Mouse (Mus musculus) midbrain, embryonic 14.5 days (tissue): ENCODE results near the gene Zdhhc11. TPM values are rescaled to one million over a fixed set of nuclear protein-coding genes. Genes with fewer than 3 reads are reported as not detected.

ENCODE experiments used
- ATAC-seq: fragments of 200-750 bp; cut with Nextera tagmentation; 2 replicates; pipeline ENCODE4 v1.8.0; 2017; ENCODE audit warnings: moderate number of reproducible peaks, moderate library complexity; ENCODE audit not compliant: low FRiP score, low TSS enrichment
- DNase-seq: peaks from one replicate; pipeline ENCODE4 v3.0.0-alpha.2; 2015
- H3K27ac ChIP-seq: fragments of 300-500 bp; sonication (generic); replicated peaks from 2 replicates; pipeline ENCODE4 v1.5.1; 2014; ENCODE audit warnings: mild to moderate bottlenecking, low read depth, low read length, moderate library complexity
- H3K27me3 ChIP-seq: fragments of 300-500 bp; sonication (generic); 2 replicates; pipeline ENCODE4 v1.6.1; 2014; ENCODE audit warnings: low read length, control low read depth, mixed read lengths; ENCODE audit not compliant: control insufficient read depth, insufficient read depth
- H3K36me3 ChIP-seq: fragments of 300-500 bp; sonication (generic); 2 replicates; pipeline ENCODE4 v1.6.1; 2014; ENCODE audit warnings: low read length, control low read depth; ENCODE audit not compliant: control insufficient read depth, insufficient read depth
- H3K4me1 ChIP-seq: fragments of 300-500 bp; sonication (generic); 2 replicates; pipeline ENCODE4 v1.6.1; 2014; ENCODE audit warnings: mild to moderate bottlenecking, antibody characterized with exemption, low read length, control low read depth; ENCODE audit not compliant: control insufficient read depth, insufficient read depth
- H3K4me2 ChIP-seq: fragments of 300-500 bp; sonication (generic); 2 replicates; pipeline ENCODE4 v1.6.1; 2014; ENCODE audit warnings: mild to moderate bottlenecking, low read length, moderate library complexity
- H3K4me3 ChIP-seq: fragments of 300-500 bp; sonication (generic); replicated peaks from 2 replicates; pipeline ENCODE4 v1.5.1; 2014; ENCODE audit warnings: low read depth, low read length
- H3K9ac ChIP-seq: fragments of 300-500 bp; sonication (generic); replicated peaks from 2 replicates; pipeline ENCODE4 v1.6.1; 2014; ENCODE audit warnings: mild to moderate bottlenecking, low read length, moderate library complexity
- H3K9me3 ChIP-seq: fragments of 300-500 bp; sonication (generic); 2 replicates; pipeline ENCODE4 v1.6.1; 2016; ENCODE audit warnings: low read length, control low read depth, mixed read lengths; ENCODE audit not compliant: control insufficient read depth
- WGBS: fragments of 180-500 bp; shearing (Covaris S2); extraction: QIAGEN DNeasy Blood & Tissue Kit; methylation state at CpG from one replicate; pipeline ENCODE4 v1.1.7; 2014; 5-methylcytosine and 5-hydroxymethylcytosine counted together
- microRNA-seq: library from miRNA; unstranded; fragments of <30 nt; microRNA quantifications from one replicate; pipeline ENCODE4, GENCODE M21; 2016
- polyA plus RNA-seq: library from polyadenylated mRNA; unstranded; fragments of >200 nt; fragmentation: Nextera tagmentation; extraction: Ambion mirVana; gene quantifications from 2 replicates; pipeline ENCODE4 v1.2.1, GENCODE M21; 2014

Zdhhc11 gene
- polyA plus RNA-seq, 1 experiment from 2014 or later: not detected

- Histone ChIP-seq H3K9ac (no peak overlapping the region), H3K4me2 (no peak overlapping the region), H3K27ac (no peak overlapping the region), H3K4me3 (no peak overlapping the region), H3K4me1 (no peaks in the 10 kb centered on the region), H3K9me3 (no peaks in the 10 kb centered on the region), H3K27me3 (no peaks in the 10 kb centered on the region), H3K36me3 (peaks cover 18% of the 10 kb centered on the region)
- ATAC-seq: no peak
- 84% methylated on average over 2 of the region's 2 CpGs for WGBS
- DNase-seq: no peak
Measured at GRCm38 (mm10) chr13:74029013-74029412, 65.4 kb downstream of the Zdhhc11 start.

GRCm38 (mm10) chr13:74030691-74031090 lies 67.0 kb downstream of the Zdhhc11 start:
- DNase-seq (no peak), ATAC-seq (no peak)
- H3K4me3 ChIP-seq: no peak overlapping the region
- H3K4me2 ChIP-seq: no peak overlapping the region
- H3K4me1 ChIP-seq: no peaks in the 10 kb centered on the region
- H3K9me3 ChIP-seq: no peaks in the 10 kb centered on the region
- 84% methylated on average over 7 of the region's 7 CpGs for WGBS
- H3K36me3 ChIP-seq: peaks cover 18% of the 10 kb centered on the region
- H3K27me3 ChIP-seq: no peaks in the 10 kb centered on the region
- H3K27ac ChIP-seq: no peak overlapping the region
- no peak overlapping the region for H3K9ac ChIP-seq

- no peak overlapping the region for H3K27ac ChIP-seq
- 79% methylated on average over 8 of the region's 8 CpGs for WGBS
- H3K4me2 ChIP-seq: no peak overlapping the region
- no peaks in the 10 kb centered on the region for H3K27me3 ChIP-seq
- H3K4me3 ChIP-seq: no peak overlapping the region
- DNase-seq (no peak), ATAC-seq (no peak)
- no peaks in the 10 kb centered on the region for H3K4me1 ChIP-seq
- H3K36me3 ChIP-seq: peaks cover 18% of the 10 kb centered on the region
- no peak overlapping the region for H3K9ac ChIP-seq
- no peaks in the 10 kb centered on the region for H3K9me3 ChIP-seq
Measured at GRCm38 (mm10) chr13:74031133-74031532, 67.5 kb downstream of the Zdhhc11 start.

GRCm38 (mm10) chr13:74034756-74035155 lies 71.1 kb downstream of the Zdhhc11 start:
- no peaks in the 10 kb centered on the region for H3K4me1 ChIP-seq
- no peak overlapping the region for H3K27ac ChIP-seq
- H3K9ac ChIP-seq: no peak overlapping the region
- no peak overlapping the region for H3K4me2 ChIP-seq
- 91% methylated on average over 2 of the region's 2 CpGs for WGBS
- ATAC-seq (peak; percentile 17; the same call in 1 of the 2 replicates), DNase-seq (no peak)
- no peaks in the 10 kb centered on the region for H3K27me3 ChIP-seq
- no peak overlapping the region for H3K4me3 ChIP-seq
- H3K36me3 ChIP-seq: peaks cover 39% of the 10 kb centered on the region
- H3K9me3 ChIP-seq: no peaks in the 10 kb centered on the region

GRCm38 (mm10) chr13:74035776-74036175 lies 72.1 kb downstream of the Zdhhc11 start:
- Histone ChIP-seq H3K27ac (no peak overlapping the region), H3K9me3 (no peaks in the 10 kb centered on the region), H3K27me3 (no peaks in the 10 kb centered on the region), H3K4me1 (no peaks in the 10 kb centered on the region), H3K9ac (no peak overlapping the region), H3K4me2 (no peak overlapping the region), H3K36me3 (peaks cover 42% of the 10 kb centered on the region), H3K4me3 (no peak overlapping the region)
- no peak for ATAC-seq
- DNase-seq: no peak
- WGBS: 98% methylated on average over 2 of the region's 2 CpGs

GRCm38 (mm10) chr13:74039926-74040325 lies 76.3 kb downstream of the Zdhhc11 start:
- Histone ChIP-seq H3K36me3 (peaks cover 37% of the 10 kb centered on the region), H3K9me3 (no peaks in the 10 kb centered on the region), H3K27me3 (no peaks in the 10 kb centered on the region), H3K4me3 (no peak overlapping the region), H3K9ac (no peak overlapping the region), H3K4me1 (no peaks in the 10 kb centered on the region), H3K27ac (no peak overlapping the region), H3K4me2 (no peak overlapping the region)
- DNase-seq: no peak
- 89% methylated on average over 3 of the region's 3 CpGs for WGBS
- ATAC-seq: no peak

Small RNAs within 50 kb of the gene (microRNA-seq; reads per million reads assigned to microRNA genes)
- gene Gm25197: not detected

Other genes starting within 250 kb of the Zdhhc11 start
- 7.0 and 12.6 TPM in 2 replicates for gene Slc12a7, start 230.8 kb upstream of the Zdhhc11 start, polyA plus RNA-seq
- gene Nkd2, start 116.2 kb upstream of the Zdhhc11 start, polyA plus RNA-seq: 11.1 and 12.6 TPM in 2 replicates
- 10.1 and 13.9 TPM in 2 replicates for gene Trip13, start 26.1 kb upstream of the Zdhhc11 start, polyA plus RNA-seq
- 86.8 and 93.4 TPM in 2 replicates for gene Brd9, start 26.0 kb upstream of the Zdhhc11 start, polyA plus RNA-seq
- 8.6 and 12.0 TPM in 2 replicates for gene Tppp, start 45.6 kb downstream of the Zdhhc11 start, polyA plus RNA-seq
- 6.3 and 13.3 TPM in 2 replicates for gene Cep72, start 98.4 kb downstream of the Zdhhc11 start, polyA plus RNA-seq
- gene Slc9a3, start 157.6 kb downstream of the Zdhhc11 start, polyA plus RNA-seq: 0.17 and 0.36 TPM in 2 replicates
- gene Exoc3, start 244.9 kb downstream of the Zdhhc11 start, polyA plus RNA-seq: 125 and 145 TPM in 2 replicates